In genomic region chr2:170286773-170287172, GRCm38 (mm10) we compare ENCODE assay signal across 8 mouse cellular contexts.
A peak's percentile ranks its signal among the peaks of the same experiment; 100 is the strongest.
DNase-seq lines count a peak whose midpoint lies in the region; ATAC-seq and TF ChIP-seq lines count a peak whose summit lies in the region.

No protein-coding gene starts in this region.

- peak overlapping the region; percentile 59; the same call in 1 of the 2 replicates for H3K9ac ChIP-seq in limb, embryonic 13.5 days
- 0 out of 2 replicates have a peak overlapping the region, but pooled peaks have one; percentile 17 for H3K9ac ChIP-seq in neural tube, embryonic 15.5 days (replicated peaks)

- H3K27me3 ChIP-seq in forebrain, embryonic 10.5 days (ENCODE audit: poor library complexity, severe bottlenecking) = peaks cover 11% of the 10 kb centered on the region
- peaks cover 8% of the 10 kb centered on the region for H3K27me3 ChIP-seq in limb, embryonic 13.5 days
- H3K27me3 ChIP-seq in neural tube, embryonic 15.5 days (replicated peaks) = 0 out of 2 replicates have a peak, but pooled peaks cover 3% of the 10 kb centered on the region

- no peaks in the 10 kb centered on the region for H3K9me3 ChIP-seq in forebrain, embryonic 10.5 days
- no peaks in the 10 kb centered on the region for H3K9me3 ChIP-seq in limb, embryonic 13.5 days
- H3K9me3 ChIP-seq in neural tube, embryonic 15.5 days (replicated peaks) = no peaks in the 10 kb centered on the region

- H3K4me2 ChIP-seq in limb, embryonic 13.5 days (replicated peaks) = peak overlapping the region; percentile 89
- H3K4me2 ChIP-seq in neural tube, embryonic 15.5 days = peak overlapping the region; percentile 71

- H3K4me3 ChIP-seq in left cerebral cortex, adult 2 months = peak overlapping the region; percentile 37; the same call in 1 of the 2 replicates
- peak overlapping the region; percentile 54 for H3K4me3 ChIP-seq in forebrain, embryonic 10.5 days
- peak overlapping the region; percentile 47 for H3K4me3 ChIP-seq in limb, embryonic 13.5 days
- H3K4me3 ChIP-seq in neural tube, embryonic 15.5 days (replicated peaks) = peak overlapping the region; percentile 35

- intact Hi-C loops in left cerebral cortex, adult 2 months (cut with DNase I) = loop anchor here (2.0 kb wide), 1 partner anchor 66 kb away; no protein-coding TSS in a partner anchor

- TF ChIP-seq CTCF in left cerebral cortex, adult 2 months (IDR thresholded peaks at IDR 0.05) = no peak

- no peak for DNase-seq in left cerebral cortex, adult 2 months (ENCODE audit: extremely low spot score in 1 of 2, low spot score in 2 of 2)
- DNase-seq in left cerebral cortex, adult 9 months (ENCODE audit: low spot score in 2 of 2) = no peak
- peak; percentile 37 for DNase-seq in forebrain, embryonic 10.5 days (ENCODE audit: extremely low spot score, low spot score)

- H3K4me1 ChIP-seq in forebrain, embryonic 10.5 days = peaks cover 40% of the 10 kb centered on the region
- H3K4me1 ChIP-seq in limb, embryonic 13.5 days = peaks cover 29% of the 10 kb centered on the region
- H3K4me1 ChIP-seq in neural tube, embryonic 15.5 days = peaks cover 26% of the 10 kb centered on the region

- ATAC-seq in limb, embryonic 13.5 days (ENCODE audit: low FRiP score, low read depth) = no peak
- peak; percentile 59; the same call in 1 of the 2 replicates for ATAC-seq in neural tube, embryonic 15.5 days (ENCODE audit: low FRiP score)
- ATAC-seq in megakaryocyte progenitor cell, adult 5-6 weeks (replicated peaks; ENCODE audit: poor library complexity) = no peak
- no peak for ATAC-seq in granulocyte monocyte progenitor cell, adult 5-6 weeks (replicated peaks; ENCODE audit: poor library complexity, severe bottlenecking)
- ATAC-seq in cerebellum, adult (ENCODE audit: insufficient number of reproducible peaks, low FRiP score, low TSS enrichment) = no peak

- H3K36me3 ChIP-seq in forebrain, embryonic 10.5 days (replicated peaks) = no peaks in the 10 kb centered on the region
- no peaks in the 10 kb centered on the region for H3K36me3 ChIP-seq in limb, embryonic 13.5 days
- no peaks in the 10 kb centered on the region for H3K36me3 ChIP-seq in neural tube, embryonic 15.5 days

- 5% methylated on average over 8 of the region's 8 CpGs for WGBS in forebrain, embryonic 10.5 days
- 9% methylated on average over 8 of the region's 8 CpGs for WGBS in limb, embryonic 13.5 days
- 4% methylated on average over 8 of the region's 8 CpGs for WGBS in neural tube, embryonic 15.5 days

- H3K27ac ChIP-seq in left cerebral cortex, adult 2 months = peak overlapping the region; percentile 20; the same call in 1 of the 2 replicates
- H3K27ac ChIP-seq in forebrain, embryonic 10.5 days = peak overlapping the region; percentile 89
- H3K27ac ChIP-seq in limb, embryonic 13.5 days = no peak overlapping the region
- H3K27ac ChIP-seq in neural tube, embryonic 15.5 days (replicated peaks) = peak overlapping the region; percentile 75
